Mouse (Mus musculus) lung, embryonic 14.5 days (tissue): ENCODE results near the gene Nxpe4. TPM values are rescaled to one million over a fixed set of nuclear protein-coding genes. Genes with fewer than 3 reads are reported as not detected.

ENCODE experiments used
- ATAC-seq: fragments of 200-750 bp; cut with Nextera tagmentation; 2 replicates; pipeline ENCODE4 v1.8.0; 2017; ENCODE audit warnings: mild to moderate bottlenecking, moderate TSS enrichment, moderate library complexity; ENCODE audit not compliant: insufficient read depth
- DNase-seq: peaks from one replicate; pipeline ENCODE4 v3.0.0-alpha.2; 2015
- H3K27ac ChIP-seq: fragments of 300-500 bp; sonication (generic); 2 replicates; pipeline ENCODE4 v1.5.1; 2014; ENCODE audit warnings: low read depth, mild to moderate bottlenecking, moderate library complexity
- H3K27me3 ChIP-seq: fragments of 300-500 bp; sonication (generic); 2 replicates; pipeline ENCODE4 v1.6.1; 2014; ENCODE audit warnings: low read length, control low read depth; ENCODE audit not compliant: insufficient read depth
- H3K36me3 ChIP-seq: fragments of 300-500 bp; sonication (generic); 2 replicates; pipeline ENCODE4 v1.6.1; 2014; ENCODE audit warnings: control low read depth; ENCODE audit not compliant: insufficient read depth
- H3K4me1 ChIP-seq: fragments of 300-500 bp; sonication (generic); 2 replicates; pipeline ENCODE4 v1.6.1; 2014; ENCODE audit warnings: antibody characterized with exemption, control low read depth; ENCODE audit not compliant: insufficient read depth
- H3K4me2 ChIP-seq: fragments of 300-500 bp; sonication (generic); 2 replicates; pipeline ENCODE4 v1.6.1; 2014; ENCODE audit warnings: mild to moderate bottlenecking
- H3K4me3 ChIP-seq: fragments of 300-500 bp; sonication (generic); 2 replicates; pipeline ENCODE4 v1.5.1; 2014; ENCODE audit warnings: low read depth, low read length
- H3K9ac ChIP-seq: fragments of 300-500 bp; sonication (generic); 2 replicates; pipeline ENCODE4 v1.6.1; 2014
- H3K9me3 ChIP-seq: fragments of 300-500 bp; sonication (generic); 2 replicates; pipeline ENCODE4 v1.6.1; 2016; ENCODE audit warnings: low read depth, low read length, control low read depth
- CTCF ChIP-seq: IDR thresholded peaks from 2 replicates; pipeline ENCODE4 v1.5.1; 2016; ENCODE audit warnings: antibody characterized with exemption, low read depth
- WGBS: fragments of 180-500 bp; shearing (Covaris S2); extraction: QIAGEN DNeasy Blood & Tissue Kit; methylation state at CpG from one replicate; pipeline ENCODE4 v1.1.7; 2014; 5-methylcytosine and 5-hydroxymethylcytosine counted together
- polyA plus RNA-seq: library from polyadenylated mRNA; unstranded; fragments of >200 nt; fragmentation: Nextera tagmentation; extraction: Ambion mirVana; gene quantifications from 2 replicates; pipeline ENCODE4 v1.2.1, GENCODE M21; 2014

Gene Nxpe4
- polyA plus RNA-seq, 1 experiment from 2014 or later: 6.2 TPM

GRCm38 (mm10) chr9:48176764-48177163, 14.9 kb downstream of the Nxpe4 start:
- WGBS: 53% methylated on average over 1 of the region's 1 CpGs
- H3K36me3 ChIP-seq: no peaks in the 10 kb centered on the region
- no peak for ATAC-seq

GRCm38 (mm10) chr9:48181300-48181699, 19.5 kb downstream of the Nxpe4 start:
- no peak overlapping the region for H3K4me3 ChIP-seq
- no peak for DNase-seq
- 85% methylated on average over 7 of the region's 7 CpGs for WGBS
- no peak for ATAC-seq
- H3K4me1 ChIP-seq: no peaks in the 10 kb centered on the region
- H3K27ac ChIP-seq: no peak overlapping the region
- H3K27me3 ChIP-seq: no peaks in the 10 kb centered on the region
- no peak overlapping the region for H3K4me2 ChIP-seq
- H3K36me3 ChIP-seq: no peaks in the 10 kb centered on the region
- no peak for TF ChIP-seq CTCF
- H3K9ac ChIP-seq: no peak overlapping the region
- no peaks in the 10 kb centered on the region for H3K9me3 ChIP-seq

More at GRCm38 (mm10) chr9:48176764-48177163, 14.9 kb downstream of the Nxpe4 start:
- H3K4me1 ChIP-seq: no peaks in the 10 kb centered on the region
- no peak overlapping the region for H3K27ac ChIP-seq
- peak; percentile 35 for DNase-seq
- TF ChIP-seq CTCF: peak; percentile 56
- no peaks in the 10 kb centered on the region for H3K27me3 ChIP-seq
- no peaks in the 10 kb centered on the region for H3K9me3 ChIP-seq
- H3K9ac ChIP-seq: no peak overlapping the region
- H3K4me2 ChIP-seq: no peak overlapping the region
- H3K4me3 ChIP-seq: no peak overlapping the region

- Histone ChIP-seq H3K4me2 (no peak overlapping the region), H3K4me3 (no peak overlapping the region), H3K27me3 (no peaks in the 10 kb centered on the region), H3K9me3 (no peaks in the 10 kb centered on the region), H3K27ac (no peak overlapping the region), H3K36me3 (no peaks in the 10 kb centered on the region), H3K9ac (no peak overlapping the region), H3K4me1 (no peaks in the 10 kb centered on the region)
- ATAC-seq (no peak), DNase-seq (no peak)
- no peak for TF ChIP-seq CTCF
- 58% methylated on average over 7 of the region's 7 CpGs for WGBS
Measured at GRCm38 (mm10) chr9:48182718-48183414, 21.0 kb downstream of the Nxpe4 start.

- Histone ChIP-seq H3K36me3 (no peaks in the 10 kb centered on the region), H3K9ac (no peak overlapping the region), H3K9me3 (no peaks in the 10 kb centered on the region), H3K4me1 (no peaks in the 10 kb centered on the region), H3K4me2 (no peak overlapping the region), H3K27ac (no peak overlapping the region), H3K4me3 (no peak overlapping the region), H3K27me3 (no peaks in the 10 kb centered on the region)
- no peak for TF ChIP-seq CTCF
- no peak for ATAC-seq
- whole genome bisulfite sequencing: 69% methylated on average over 7 of the region's 7 CpGs
- DNase-seq: peak; percentile 16
Measured at GRCm38 (mm10) chr9:48184319-48184718, 22.5 kb downstream of the Nxpe4 start.

- Histone ChIP-seq H3K27ac (no peak overlapping the region), H3K4me2 (no peak overlapping the region), H3K4me1 (no peaks in the 10 kb centered on the region), H3K36me3 (no peaks in the 10 kb centered on the region), H3K4me3 (no peak overlapping the region), H3K27me3 (no peaks in the 10 kb centered on the region), H3K9me3 (no peaks in the 10 kb centered on the region), H3K9ac (no peak overlapping the region)
- ATAC-seq (no peak), DNase-seq (no peak)
- TF ChIP-seq CTCF: no peak
- 71% methylated on average over 6 of the region's 6 CpGs for WGBS
Measured at GRCm38 (mm10) chr9:48188854-48189253, 27.0 kb downstream of the Nxpe4 start.

- no peaks in the 10 kb centered on the region for H3K27me3 ChIP-seq
- no peaks in the 10 kb centered on the region for H3K36me3 ChIP-seq
- no peak overlapping the region for H3K27ac ChIP-seq
- H3K4me2 ChIP-seq: peak overlapping the region; percentile 18; the same call in 1 of the 2 replicates
- DNase-seq (peak; percentile 53), ATAC-seq (peak; percentile 70)
- H3K9me3 ChIP-seq: no peaks in the 10 kb centered on the region
- no peak overlapping the region for H3K9ac ChIP-seq
- no peak overlapping the region for H3K4me3 ChIP-seq
- WGBS: 49% methylated on average over 12 of the region's 12 CpGs
- no peak for TF ChIP-seq CTCF
- no peaks in the 10 kb centered on the region for H3K4me1 ChIP-seq
Measured at GRCm38 (mm10) chr9:48197458-48197884, 35.6 kb downstream of the Nxpe4 start.

- 81% methylated on average over 6 of the region's 6 CpGs for WGBS
Measured at GRCm38 (mm10) chr9:48210970-48211369, 49.1 kb downstream of the Nxpe4 start.

More at GRCm38 (mm10) chr9:48210970-48211369, 49.1 kb downstream of the Nxpe4 start:
- H3K9ac ChIP-seq: no peak overlapping the region
- no peaks in the 10 kb centered on the region for H3K9me3 ChIP-seq
- ATAC-seq (no peak), DNase-seq (no peak)
- no peak overlapping the region for H3K4me3 ChIP-seq
- H3K27ac ChIP-seq: no peak overlapping the region
- TF ChIP-seq CTCF: no peak
- no peaks in the 10 kb centered on the region for H3K36me3 ChIP-seq
- H3K4me1 ChIP-seq: no peaks in the 10 kb centered on the region
- no peaks in the 10 kb centered on the region for H3K27me3 ChIP-seq
- H3K4me2 ChIP-seq: no peak overlapping the region
